Mouse (Mus musculus) kidney, adult 10 weeks (tissue): Measurements from ENCODE around the gene Atg5. TPM values are rescaled to one million over a fixed set of nuclear protein-coding genes. Genes with fewer than 3 reads are reported as not detected.

Experiments used
- polyA plus RNA-seq: library from polyadenylated mRNA; stranded (reverse); fragments of 350-450 nt; fragmentation: Illumina TruSeq; extraction: RNeasy Lipid Tissue Mini Kit (QIAGEN cat#74804); gene quantifications from one replicate; pipeline ENCODE4 v1.2.3, GENCODE M21; 2014; ENCODE audit warnings: low read depth, low replicate concordance

Gene Atg5
- polyA plus RNA-seq, result 84.1 TPM

DNA sequence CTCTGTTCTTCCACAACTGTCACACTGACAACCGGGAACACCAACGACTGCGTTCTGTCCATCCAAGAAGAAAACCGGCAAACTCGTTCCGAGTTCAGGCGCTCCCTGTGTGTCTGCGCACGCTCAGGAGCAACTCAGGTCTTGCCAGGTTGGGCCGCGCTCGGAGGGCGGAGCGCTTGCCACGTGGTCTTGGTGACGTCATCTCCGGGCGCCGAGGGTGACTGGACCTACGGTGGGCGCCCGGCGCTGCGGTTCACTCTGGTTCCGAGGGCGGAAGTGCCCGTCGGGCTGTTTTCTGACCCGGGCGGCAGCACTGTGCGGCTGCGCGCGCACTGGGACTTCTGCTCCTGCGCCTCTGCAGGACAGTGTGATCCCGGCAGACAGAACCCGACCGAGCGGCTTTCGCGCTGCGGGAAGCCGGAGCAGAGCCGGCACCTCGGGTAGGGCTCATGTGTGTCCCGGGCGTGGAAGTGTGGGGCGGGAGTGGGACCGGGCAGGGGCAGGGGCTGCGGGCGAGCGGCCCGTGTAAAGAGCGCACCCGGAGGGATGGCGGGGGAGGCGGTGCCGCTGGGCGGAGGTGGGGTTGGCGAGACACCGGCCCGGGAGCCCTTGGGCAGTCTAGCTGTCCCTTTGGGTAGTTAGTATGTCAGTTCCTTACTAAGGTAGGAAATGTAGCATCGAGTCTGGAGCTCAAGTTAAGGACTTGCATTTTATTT, at the start of gene Atg5:
Atg5 (plus strand) TSS at position 214 of the 716 bp plus-strand sequence.

Other genes starting within 250 kb of the Atg5 start
- gene Crybg1, start 119.5 kb upstream of the Atg5 start, polyA plus RNA-seq, result 6.3 TPM